Mouse (Mus musculus) olfactory bulb, adult 2 months (tissue): ENCODE data around the gene 1700025G04Rik.

Experiments
- CTCF ChIP-seq: fragments of 200-500 bp; IDR thresholded peaks from 2 replicates; pipeline ENCODE4 v1.5.1; 2012; ENCODE audit warnings: low read depth, mild to moderate bottlenecking, low read length, moderate library complexity; ENCODE audit not compliant: insufficient read depth
- POLR2A ChIP-seq: fragments of 200-500 bp; IDR thresholded peaks from 2 replicates; pipeline ENCODE4 v1.6.1; 2012; ENCODE audit warnings: mild to moderate bottlenecking, low read depth, low read length, moderate library complexity; ENCODE audit not compliant: insufficient read depth

- TF ChIP-seq CTCF: no peak
- TF ChIP-seq POLR2A: no peak
Observed at GRCm38 (mm10) chr1:151943681-151944237, 146.2 kb downstream of the 1700025G04Rik start.
